Mouse (Mus musculus): ENCODE results near the gene Mast4. TPM values are rescaled to one million over a fixed set of nuclear protein-coding genes. Genes with fewer than 3 reads are reported as not detected.

The Mast4 gene
- total and polyA plus RNA-seq, 2 experiments = 0.83 to 5.3 TPM

DNA sequence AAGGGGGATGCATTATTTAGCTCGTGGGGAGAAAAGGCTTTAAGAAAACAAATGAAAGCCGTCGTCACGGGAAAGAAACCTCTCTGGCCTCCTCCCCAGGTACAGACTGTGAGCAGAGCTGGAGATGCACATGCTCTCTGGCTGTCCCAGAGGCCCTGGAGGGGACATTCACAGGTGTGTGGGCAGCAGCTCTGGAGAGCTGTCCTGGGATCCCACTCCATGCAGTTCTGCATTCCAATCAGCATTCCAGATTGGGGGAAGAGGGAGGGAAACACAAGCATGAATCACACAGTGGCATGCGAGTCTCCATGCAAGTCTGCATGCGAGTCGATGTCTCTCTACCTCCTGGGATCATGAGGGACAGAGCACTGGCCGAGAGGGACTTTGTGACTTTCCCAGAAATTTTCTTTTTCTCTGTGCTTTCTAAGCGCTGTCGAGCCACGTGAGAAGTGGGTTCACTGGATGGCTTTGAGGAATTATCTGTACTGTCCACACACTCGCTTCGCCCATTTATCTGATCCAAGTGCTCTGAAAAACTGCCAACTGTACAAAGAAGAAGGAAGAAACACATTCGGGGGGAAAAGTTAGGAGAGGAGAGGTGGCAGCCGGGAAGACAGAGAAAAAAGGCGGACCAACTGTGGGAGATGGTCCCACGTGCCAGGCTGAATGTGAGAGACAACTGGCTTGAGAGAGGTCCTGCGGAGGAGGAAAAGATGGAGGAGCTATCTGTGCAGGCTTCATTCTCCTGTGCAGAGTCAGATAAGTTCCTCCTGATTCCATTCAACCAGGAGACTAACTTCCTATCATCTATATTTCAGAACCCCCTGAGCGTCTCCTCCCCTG, 580.4 kb downstream of the Mast4 start:
- peaks cover 29% of the 10 kb centered on the region for H3K36me3 ChIP-seq (ENCODE audit: control insufficient read depth, insufficient read depth, low read length)
- TF ChIP-seq CTCF (IDR thresholded peaks at IDR 0.05; ENCODE audit: low read depth, low read length) = no peak
- no peak for TF ChIP-seq POLR2A (IDR thresholded peaks at IDR 0.05; ENCODE audit: extremely low read depth, insufficient read depth, low read length)

DNA sequence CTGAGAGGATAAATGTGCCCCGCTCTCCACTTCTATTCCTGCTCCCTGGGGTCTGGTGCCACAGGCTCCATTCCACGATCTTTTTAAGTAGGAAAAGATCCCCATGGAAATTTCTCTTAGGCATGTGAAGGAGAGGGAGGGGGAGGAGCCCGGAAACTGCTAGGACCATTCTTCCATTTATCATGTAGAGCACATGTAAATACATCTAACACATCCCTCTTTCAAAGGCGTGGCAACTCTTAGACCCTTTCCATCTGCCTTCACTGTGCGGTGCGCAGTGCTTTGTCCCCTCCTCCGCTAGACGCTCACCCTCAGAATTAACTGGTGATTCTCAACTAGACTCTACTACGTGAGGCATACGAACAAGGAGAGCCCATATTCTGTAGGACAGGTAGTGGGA, 584.4 kb downstream of the Mast4 start:
- Histone ChIP-seq H3K36me3 (ENCODE audit: control insufficient read depth, insufficient read depth, low read length) (peaks cover 16% of the 10 kb centered on the region), H3K79me2 (ENCODE audit: control insufficient read depth, insufficient read depth, low read length) (no peaks in the 10 kb centered on the region), H3K27ac (replicated peaks; ENCODE audit: insufficient read depth, low read depth, low read length) (no peak overlapping the region), H3K9ac (ENCODE audit: low read depth, low read length) (no peak overlapping the region), H3K4me1 (ENCODE audit: control insufficient read depth, insufficient read depth, low read length) (no peaks in the 10 kb centered on the region), H3K4me3 (ENCODE audit: insufficient read depth, low read depth, low read length) (no peak overlapping the region), H3K27me3 (ENCODE audit: control insufficient read depth, insufficient read depth, low read length) (no peaks in the 10 kb centered on the region)
- no peak for DNase-seq (ENCODE audit: extremely low read depth, low read depth, low spot score)
- no peak for TF ChIP-seq CTCF (IDR thresholded peaks at IDR 0.05; ENCODE audit: low read depth, low read length)
- TF ChIP-seq POLR2A (IDR thresholded peaks at IDR 0.05; ENCODE audit: extremely low read depth, insufficient read depth, low read length) = no peak
- 94% methylated on average over 10 of the region's 10 CpGs for WGBS

More for the DNA sequence above, 580.4 kb downstream of the Mast4 start:
- Histone ChIP-seq H3K4me1 (ENCODE audit: control insufficient read depth, insufficient read depth, low read length) (no peaks in the 10 kb centered on the region), H3K27me3 (ENCODE audit: control insufficient read depth, insufficient read depth, low read length) (no peaks in the 10 kb centered on the region), H3K27ac (replicated peaks; ENCODE audit: insufficient read depth, low read depth, low read length) (no peak overlapping the region), H3K79me2 (ENCODE audit: control insufficient read depth, insufficient read depth, low read length) (no peaks in the 10 kb centered on the region), H3K4me3 (ENCODE audit: insufficient read depth, low read depth, low read length) (no peak overlapping the region), H3K9ac (ENCODE audit: low read depth, low read length) (no peak overlapping the region)
- DNase-seq (ENCODE audit: extremely low read depth, low read depth, low spot score) = no peak
- WGBS = 88% methylated on average over 19 of the region's 19 CpGs

DNA sequence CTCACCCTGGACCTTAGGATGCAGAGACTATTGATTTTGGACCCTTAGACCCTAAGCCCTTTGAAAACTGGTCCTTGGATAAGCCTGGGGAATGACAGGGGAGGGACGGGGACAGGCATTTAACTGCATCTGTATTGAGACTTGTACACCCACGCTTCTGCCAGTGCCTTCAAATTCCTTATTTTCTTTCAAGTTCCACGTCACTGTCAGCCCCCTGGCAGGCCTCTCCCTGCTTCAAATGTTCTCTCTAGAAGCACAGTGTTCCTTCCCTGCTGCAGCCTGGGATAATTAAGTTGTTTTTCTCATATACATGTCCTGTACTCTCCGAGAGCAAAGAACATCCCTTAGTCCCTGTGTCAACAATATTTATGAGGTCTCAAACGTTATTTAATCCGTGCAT, 585.1 kb downstream of the Mast4 start:
- Histone ChIP-seq H3K36me3 (ENCODE audit: control insufficient read depth, insufficient read depth, low read length) (peaks cover 16% of the 10 kb centered on the region), H3K9ac (ENCODE audit: low read depth, low read length) (no peak overlapping the region), H3K4me3 (ENCODE audit: insufficient read depth, low read depth, low read length) (no peak overlapping the region), H3K4me1 (ENCODE audit: control insufficient read depth, insufficient read depth, low read length) (no peaks in the 10 kb centered on the region), H3K27me3 (ENCODE audit: control insufficient read depth, insufficient read depth, low read length) (no peaks in the 10 kb centered on the region), H3K27ac (replicated peaks; ENCODE audit: insufficient read depth, low read depth, low read length) (no peak overlapping the region), H3K79me2 (ENCODE audit: control insufficient read depth, insufficient read depth, low read length) (no peaks in the 10 kb centered on the region)
- WGBS = 89% methylated on average over 6 of the region's 6 CpGs
- no peak for DNase-seq (ENCODE audit: extremely low read depth, low read depth, low spot score)
- TF ChIP-seq POLR2A (IDR thresholded peaks at IDR 0.05; ENCODE audit: extremely low read depth, insufficient read depth, low read length) = no peak
- no peak for TF ChIP-seq CTCF (IDR thresholded peaks at IDR 0.05; ENCODE audit: low read depth, low read length)

DNA sequence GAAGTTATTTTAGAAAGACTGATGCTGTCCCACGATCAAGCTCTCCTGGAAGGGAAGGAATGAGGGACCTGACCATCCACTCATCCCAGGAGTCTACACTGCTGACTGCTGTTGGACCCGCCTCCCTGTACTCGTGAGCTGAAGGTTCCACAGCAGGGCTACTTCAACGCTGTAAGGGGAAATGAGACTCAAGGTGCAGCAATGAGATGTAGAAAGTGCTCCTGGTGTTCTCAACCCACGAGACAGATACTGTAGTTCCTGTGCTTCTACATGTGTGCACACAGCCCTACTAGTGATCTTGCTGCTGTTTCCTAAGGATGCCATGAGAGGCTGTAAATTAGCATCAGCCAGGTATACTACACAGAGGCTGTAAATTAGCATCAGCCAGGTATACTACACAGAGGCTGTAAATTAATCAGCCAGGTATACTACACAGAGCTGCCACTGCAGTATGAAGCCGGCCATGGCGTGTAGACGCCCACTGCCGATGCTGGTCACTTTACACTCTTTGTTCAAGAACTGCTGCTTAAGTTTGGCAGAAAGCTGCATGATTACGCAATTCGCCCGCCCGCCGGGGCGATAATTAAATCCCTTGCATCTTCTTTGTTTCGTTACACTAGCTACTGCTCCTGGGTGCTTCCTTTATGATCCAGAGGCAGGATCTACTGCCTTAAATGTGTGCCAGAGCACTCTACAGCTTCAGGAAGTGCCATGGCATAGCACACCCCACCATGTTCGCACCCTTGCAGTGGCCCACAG, 587.3 kb downstream of the Mast4 start:
- Histone ChIP-seq H3K4me1 (ENCODE audit: control insufficient read depth, insufficient read depth, low read length) (no peaks in the 10 kb centered on the region), H3K79me2 (ENCODE audit: control insufficient read depth, insufficient read depth, low read length) (no peaks in the 10 kb centered on the region), H3K4me3 (ENCODE audit: insufficient read depth, low read depth, low read length) (no peak overlapping the region), H3K27me3 (ENCODE audit: control insufficient read depth, insufficient read depth, low read length) (no peaks in the 10 kb centered on the region), H3K36me3 (ENCODE audit: control insufficient read depth, insufficient read depth, low read length) (peaks cover 20% of the 10 kb centered on the region), H3K27ac (replicated peaks; ENCODE audit: insufficient read depth, low read depth, low read length) (no peak overlapping the region), H3K9ac (ENCODE audit: low read depth, low read length) (no peak overlapping the region)
- DNase-seq (ENCODE audit: extremely low read depth, low read depth, low spot score) = peak; percentile 8
- 67% methylated on average over 17 of the region's 17 CpGs for WGBS
- TF ChIP-seq CTCF (IDR thresholded peaks at IDR 0.05; ENCODE audit: low read depth, low read length) (no peak), POLR2A (IDR thresholded peaks at IDR 0.05; ENCODE audit: extremely low read depth, insufficient read depth, low read length) (no peak)

DNA sequence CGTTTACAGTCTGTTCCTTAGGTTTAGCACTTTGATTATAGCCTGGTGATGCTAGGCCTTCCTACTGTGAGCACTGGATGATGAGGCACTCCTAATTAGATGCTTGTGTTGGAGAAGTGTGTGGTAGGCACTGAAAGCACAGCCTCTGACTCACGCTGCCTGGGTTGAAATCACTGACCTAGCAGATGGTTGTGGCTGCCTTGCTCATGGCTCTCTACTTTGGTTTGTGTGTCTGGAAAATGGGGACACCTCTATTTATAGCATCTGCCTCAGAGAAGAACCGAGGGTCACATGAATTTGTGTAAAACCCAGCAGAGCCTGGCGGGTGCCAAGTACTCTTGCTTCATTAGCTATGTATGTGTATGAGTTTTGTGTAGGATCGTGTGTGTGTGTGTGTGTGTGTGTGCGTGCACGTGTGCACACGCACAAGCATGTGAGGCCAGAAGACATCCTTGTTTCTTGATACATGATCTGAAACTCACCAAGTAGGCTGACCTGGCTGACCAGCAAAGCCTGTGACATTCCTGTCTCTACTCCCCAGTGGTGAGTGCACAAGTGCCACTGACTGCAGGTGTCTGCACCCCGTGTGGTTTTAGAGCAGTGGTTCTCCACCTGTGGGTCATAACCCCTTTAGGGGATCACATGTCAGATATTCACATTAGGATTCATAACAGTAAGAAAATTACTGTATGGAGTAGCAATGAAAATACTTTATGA, 588.5 kb downstream of the Mast4 start:
- H3K9ac ChIP-seq (ENCODE audit: low read depth, low read length) = no peak overlapping the region
- no peak for DNase-seq (ENCODE audit: extremely low read depth, low read depth, low spot score)
- TF ChIP-seq CTCF (IDR thresholded peaks at IDR 0.05; ENCODE audit: low read depth, low read length) (no peak), POLR2A (IDR thresholded peaks at IDR 0.05; ENCODE audit: extremely low read depth, insufficient read depth, low read length) (no peak)
- no peaks in the 10 kb centered on the region for H3K4me1 ChIP-seq (ENCODE audit: control insufficient read depth, insufficient read depth, low read length)
- no peaks in the 10 kb centered on the region for H3K27me3 ChIP-seq (ENCODE audit: control insufficient read depth, insufficient read depth, low read length)
- peaks cover 21% of the 10 kb centered on the region for H3K36me3 ChIP-seq (ENCODE audit: control insufficient read depth, insufficient read depth, low read length)
- H3K79me2 ChIP-seq (ENCODE audit: control insufficient read depth, insufficient read depth, low read length) = no peaks in the 10 kb centered on the region
- no peak overlapping the region for H3K4me3 ChIP-seq (ENCODE audit: insufficient read depth, low read depth, low read length)
- no peak overlapping the region for H3K27ac ChIP-seq (replicated peaks; ENCODE audit: insufficient read depth, low read depth, low read length)
- 91% methylated on average over 9 of the region's 9 CpGs for WGBS
